ENCODE assay signal across 8 mouse cellular contexts in the genomic region with DNA sequence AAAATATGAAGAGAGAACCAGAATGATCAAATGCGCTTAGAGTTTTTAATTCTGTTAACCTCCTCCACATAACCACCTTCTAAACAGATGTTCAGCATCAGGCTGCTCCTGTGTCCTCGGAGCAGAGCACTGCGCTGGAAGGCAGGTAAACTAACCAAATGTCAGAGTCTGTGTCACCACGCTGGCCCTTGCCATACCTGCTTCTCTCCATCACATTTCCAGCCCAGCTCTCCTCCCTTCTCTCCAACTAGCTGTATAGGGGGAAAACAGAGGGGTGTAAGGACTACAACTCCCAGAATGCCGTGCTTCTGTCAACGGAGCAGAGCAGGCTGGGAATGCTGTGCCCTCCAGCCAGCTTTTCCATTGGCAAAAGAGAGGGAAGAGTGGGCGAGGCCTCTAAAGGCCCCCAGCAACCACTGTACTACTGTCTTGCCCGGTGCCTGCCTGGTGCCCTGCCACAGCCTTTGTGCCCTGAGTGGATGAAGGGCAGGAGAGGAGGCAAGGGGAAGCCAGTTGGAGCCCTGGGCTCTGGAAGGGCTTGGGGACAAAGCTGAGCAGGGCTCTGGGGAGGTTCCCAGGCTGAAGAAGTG. TPM values are rescaled to one million over a fixed set of nuclear protein-coding genes. Genes with fewer than 3 reads are reported as not detected.
DNase-seq lines count a peak whose midpoint lies in the region; ATAC-seq lines count a peak whose summit lies in the region.

No protein-coding gene starts in this region.

- 53% methylated on average over 8 of the region's 8 CpGs for WGBS in heart, embryonic 11.5 days (ENCODE audit: insufficient replicate concordance)
- 55% methylated on average over 8 of the region's 8 CpGs for whole genome bisulfite sequencing in kidney, embryonic 14.5 days
- WGBS in limb, embryonic 10.5 days: 55% methylated on average over 8 of the region's 8 CpGs

- H3K4me2 ChIP-seq in heart, embryonic 11.5 days: peak overlapping the region; percentile 54
- peak overlapping the region; percentile 24 for H3K4me2 ChIP-seq in kidney, embryonic 14.5 days (replicated peaks; ENCODE audit: low read depth, low read length)

- H3K27me3 ChIP-seq in heart, embryonic 11.5 days (ENCODE audit: control insufficient read depth, insufficient read depth, low read length): no peaks in the 10 kb centered on the region
- no peaks in the 10 kb centered on the region for H3K27me3 ChIP-seq in kidney, embryonic 14.5 days (ENCODE audit: control insufficient read depth, insufficient read depth, low read length)
- no peaks in the 10 kb centered on the region for H3K27me3 ChIP-seq in limb, embryonic 10.5 days (ENCODE audit: low read depth, poor library complexity, severe bottlenecking)

- H3K9me3 ChIP-seq in heart, embryonic 11.5 days (replicated peaks; ENCODE audit: control insufficient read depth, low read length): no peaks in the 10 kb centered on the region
- H3K9me3 ChIP-seq in kidney, embryonic 14.5 days (ENCODE audit: control insufficient read depth, low read length): peaks cover 3% of the 10 kb centered on the region; the same call in 1 of the 2 replicates
- H3K9me3 ChIP-seq in limb, embryonic 10.5 days (replicated peaks): no peaks in the 10 kb centered on the region

- peaks cover 19% of the 10 kb centered on the region for H3K4me1 ChIP-seq in heart, embryonic 11.5 days (ENCODE audit: control insufficient read depth, insufficient read depth, low read length)
- H3K4me1 ChIP-seq in kidney, embryonic 14.5 days (ENCODE audit: control insufficient read depth, insufficient read depth, low read length): peaks cover 8% of the 10 kb centered on the region; the same call in 1 of the 2 replicates
- H3K4me1 ChIP-seq in limb, embryonic 10.5 days: peaks cover 29% of the 10 kb centered on the region

- peak; percentile 37; the same call in 1 of the 2 replicates for ATAC-seq in heart, embryonic 11.5 days (replicated peaks; ENCODE audit: insufficient number of reproducible peaks, low FRiP score, low TSS enrichment)
- ATAC-seq in kidney, embryonic 14.5 days (ENCODE audit: low FRiP score, low TSS enrichment): peak; percentile 56; the same call in 1 of the 2 replicates

- H3K4me3 ChIP-seq in heart, embryonic 11.5 days (ENCODE audit: low read depth, low read length): peak overlapping the region; percentile 14; the same call in 1 of the 2 replicates
- no peak overlapping the region for H3K4me3 ChIP-seq in kidney, embryonic 14.5 days (ENCODE audit: low read length)
- H3K4me3 ChIP-seq in limb, embryonic 10.5 days: peak overlapping the region; percentile 20; the same call in 1 of the 2 replicates

- H3K36me3 ChIP-seq in heart, embryonic 11.5 days (ENCODE audit: control insufficient read depth, insufficient read depth, low read length): peaks cover 8% of the 10 kb centered on the region; the same call in 1 of the 2 replicates
- peaks cover 27% of the 10 kb centered on the region for H3K36me3 ChIP-seq in kidney, embryonic 14.5 days (ENCODE audit: control insufficient read depth, insufficient read depth, low read length)
- peaks cover 37% of the 10 kb centered on the region for H3K36me3 ChIP-seq in limb, embryonic 10.5 days

- DNase-seq in adrenal gland, postnatal 36 days: peak; percentile 39 to 59
- DNase-seq in embryo, embryonic 11 days: peak; percentile 74
- peak; percentile 47 for DNase-seq in limb, embryonic 10.5 days (ENCODE audit: low spot score)
- peak; percentile 21 for DNase-seq in neural tube, embryonic 10.5 days (ENCODE audit: extremely low spot score, low spot score)
- DNase-seq in yolk sac, embryonic 10.5 days (ENCODE audit: low spot score): no peak
- DNase-seq in thymus, postnatal 4 days: no peak

- peak overlapping the region; percentile 52 for H3K9ac ChIP-seq in heart, embryonic 11.5 days (ENCODE audit: low read depth, low read length)
- H3K9ac ChIP-seq in kidney, embryonic 14.5 days (ENCODE audit: low read depth, low read length): peak overlapping the region; percentile 37; the same call in 1 of the 2 replicates

- peak overlapping the region; percentile 69 for H3K27ac ChIP-seq in heart, embryonic 11.5 days (ENCODE audit: low read depth, low read length)
- no peak overlapping the region for H3K27ac ChIP-seq in kidney, embryonic 14.5 days (ENCODE audit: low read depth, low read length)
- peak overlapping the region; percentile 22; the same call in 1 of the 2 replicates for H3K27ac ChIP-seq in limb, embryonic 10.5 days

RNA-seq across cellular contexts. Expression of a gene that starts 5.6 kb away (rescaled TPM):
- total RNA-seq in adrenal gland, postnatal 36 days (2021): 100 to 1,000 TPM; 115 to 118 TPM
- polyA plus RNA-seq in heart, embryonic 11.5 days (2014; fragmentation: Nextera tagmentation; extraction: Ambion mirVana): 131 and 135 TPM in 2 replicates
- polyA plus RNA-seq in kidney, embryonic 14.5 days (2014; fragmentation: Nextera tagmentation; extraction: Ambion mirVana): 154 and 192 TPM in 2 replicates
- polyA plus RNA-seq in limb, embryonic 10.5 days (2016; fragmentation: Nextera tagmentation; extraction: Ambion mirVana): 160 and 167 TPM in 2 replicates

RNA-seq across cellular contexts. Expression of a gene that starts 6.2 kb away (rescaled TPM):
- 10 to 100 TPM; 40.0 to 45.2 TPM for total RNA-seq in adrenal gland, postnatal 36 days (2021)
- polyA plus RNA-seq in heart, embryonic 11.5 days (2014; fragmentation: Nextera tagmentation; extraction: Ambion mirVana): 27.6 and 29.8 TPM in 2 replicates
- polyA plus RNA-seq in kidney, embryonic 14.5 days (2014; fragmentation: Nextera tagmentation; extraction: Ambion mirVana): 23.1 and 28.0 TPM in 2 replicates
- polyA plus RNA-seq in limb, embryonic 10.5 days (2016; fragmentation: Nextera tagmentation; extraction: Ambion mirVana): 35.5 and 36.1 TPM in 2 replicates

RNA-seq across cellular contexts. Expression of a gene that starts 21.4 kb away (rescaled TPM):
- total RNA-seq in adrenal gland, postnatal 36 days (2021): not detected
- 0.32 and 0.52 TPM in 2 replicates for polyA plus RNA-seq in heart, embryonic 11.5 days (2014; fragmentation: Nextera tagmentation; extraction: Ambion mirVana)
- 0.10 TPM in 1 of 2 replicates, not detected in the other for polyA plus RNA-seq in kidney, embryonic 14.5 days (2014; fragmentation: Nextera tagmentation; extraction: Ambion mirVana)
- polyA plus RNA-seq in limb, embryonic 10.5 days (2016; fragmentation: Nextera tagmentation; extraction: Ambion mirVana): 0.59 and 0.98 TPM in 2 replicates

RNA-seq across cellular contexts. Expression of a gene that starts 53.2 kb away (rescaled TPM):
- total RNA-seq in adrenal gland, postnatal 36 days (2021): not detected
- polyA plus RNA-seq in heart, embryonic 11.5 days (2014; fragmentation: Nextera tagmentation; extraction: Ambion mirVana): 0.48 and 0.80 TPM in 2 replicates
- polyA plus RNA-seq in kidney, embryonic 14.5 days (2014; fragmentation: Nextera tagmentation; extraction: Ambion mirVana): 0.62 TPM in 1 of 2 replicates, not detected in the other
- 0.33 TPM in 1 of 2 replicates, not detected in the other for polyA plus RNA-seq in limb, embryonic 10.5 days (2016; fragmentation: Nextera tagmentation; extraction: Ambion mirVana)

Comparison
In these comparisons a context has a peak if more than half of its experiments do, and no peak if none do; other contexts are left out.
1. DNase-seq: peak in adrenal gland, postnatal 36 days (2 of 2), embryo, embryonic 11 days (single experiment), limb, embryonic 10.5 days (single experiment) and neural tube, embryonic 10.5 days (single experiment); none in yolk sac, embryonic 10.5 days (single experiment) and thymus, postnatal 4 days (single experiment).